Mouse (Mus musculus) liver, embryonic 16.5 days (tissue): Measurements from ENCODE around the gene Pi4k2a. TPM values are rescaled to one million over a fixed set of nuclear protein-coding genes. Genes with fewer than 3 reads are reported as not detected.

Experiments
- ATAC-seq: fragments of 200-750 bp; cut with Nextera tagmentation; 2 replicates; pipeline ENCODE4 v1.8.0; 2017; ENCODE audit warnings: low read depth, mild to moderate bottlenecking, moderate number of reproducible peaks, moderate library complexity
- H3K27ac ChIP-seq: fragments of 300-500 bp; sonication (generic); 2 replicates; pipeline ENCODE4 v1.5.1; 2014; ENCODE audit warnings: mild to moderate bottlenecking, low read length
- H3K27me3 ChIP-seq: fragments of 300-500 bp; sonication (generic); 2 replicates; pipeline ENCODE4 v1.6.1; 2014; ENCODE audit warnings: low read depth, low read length, mixed read lengths; ENCODE audit not compliant: control insufficient read depth, insufficient read depth
- H3K36me3 ChIP-seq: fragments of 300-500 bp; sonication (generic); 2 replicates; pipeline ENCODE4 v1.6.1; 2014; ENCODE audit warnings: mild to moderate bottlenecking; ENCODE audit not compliant: control insufficient read depth, insufficient read depth
- H3K4me1 ChIP-seq: fragments of 300-500 bp; sonication (generic); 2 replicates; pipeline ENCODE4 v1.6.1; 2014; ENCODE audit warnings: low read depth, low read length, mixed read lengths; ENCODE audit not compliant: control insufficient read depth
- H3K4me2 ChIP-seq: fragments of 300-500 bp; sonication (generic); 2 replicates; pipeline ENCODE4 v1.6.1; 2014; ENCODE audit warnings: low read depth, low read length, mixed read lengths
- H3K4me3 ChIP-seq: fragments of 300-500 bp; sonication (generic); 2 replicates; pipeline ENCODE4 v1.5.1; 2014; ENCODE audit warnings: low read depth, mild to moderate bottlenecking, low read length
- H3K9ac ChIP-seq: fragments of 300-500 bp; sonication (generic); 2 replicates; pipeline ENCODE4 v1.6.1; 2014; ENCODE audit warnings: low read depth, low read length
- H3K9me3 ChIP-seq: fragments of 300-500 bp; sonication (generic); replicated peaks from 2 replicates; pipeline ENCODE4 v1.6.1; 2016; ENCODE audit warnings: low read length; ENCODE audit not compliant: control insufficient read depth
- WGBS: fragments of 180-500 bp; shearing (Covaris S2); extraction: QIAGEN DNeasy Blood & Tissue Kit; methylation state at CpG from one replicate; pipeline ENCODE4 v1.1.7; 2014; ENCODE audit not compliant: insufficient replicate concordance; 5-methylcytosine and 5-hydroxymethylcytosine counted together
- polyA plus RNA-seq: library from polyadenylated mRNA; unstranded; fragments of >200 nt; fragmentation: Nextera tagmentation; extraction: Ambion mirVana; gene quantifications from 2 replicates; pipeline ENCODE4 v1.2.1, GENCODE M21; 2015

Gene Pi4k2a
- 2.9 and 4.0 TPM in 2 replicates for polyA plus RNA-seq

GRCm38 (mm10) chr19:42089748-42090595 lies at the start of gene Pi4k2a:
TSS of gene Pi4k2a (plus strand) at chr19:42090470.
- H3K4me3 ChIP-seq: peak within 1 kb of the TSS; percentile 97
- under 1% methylated on average over 51 of the region's 55 CpGs for WGBS
- H3K27me3 ChIP-seq: no peaks in the 10 kb centered on the region
- H3K27ac ChIP-seq: peak within 1 kb of the TSS; percentile 97
- H3K9me3 ChIP-seq: no peaks in the 10 kb centered on the region
- peak within 1 kb of the TSS; percentile 92 for H3K9ac ChIP-seq
- H3K36me3 ChIP-seq: no peaks in the 10 kb centered on the region; the same call in 1 of the 2 replicates
- H3K4me1 ChIP-seq: peaks cover 30% of the 10 kb centered on the region
- peak; percentile 97 for ATAC-seq
- peak within 1 kb of the TSS; percentile 95 for H3K4me2 ChIP-seq

DNA sequence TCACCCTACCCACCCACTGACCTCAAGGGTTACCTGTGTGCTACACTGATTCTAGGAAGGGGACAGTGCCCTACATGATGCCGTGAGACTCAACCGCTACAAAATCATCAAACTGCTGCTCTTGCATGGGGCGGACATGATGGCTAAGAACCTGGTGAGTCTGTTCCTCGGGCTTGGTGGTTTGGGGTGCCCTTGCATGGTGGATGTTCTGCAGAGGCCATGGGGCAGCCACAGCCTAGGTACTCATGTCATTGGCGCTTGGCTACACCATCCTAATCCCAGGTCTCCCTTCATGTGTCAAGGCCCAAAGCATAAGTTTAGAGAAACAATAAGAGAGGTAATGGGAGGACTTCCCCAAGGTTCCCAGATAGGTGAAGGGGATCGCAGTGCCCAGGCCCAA lies 46.3 kb upstream of the Pi4k2a start:
- Histone ChIP-seq H3K27ac (no peak overlapping the region), H3K27me3 (no peaks in the 10 kb centered on the region; the same call in 1 of the 2 replicates), H3K36me3 (no peaks in the 10 kb centered on the region), H3K4me2 (no peak overlapping the region), H3K4me1 (no peaks in the 10 kb centered on the region; the same call in 1 of the 2 replicates), H3K9ac (no peak overlapping the region), H3K4me3 (no peak overlapping the region), H3K9me3 (no peaks in the 10 kb centered on the region)
- 70% methylated on average over 6 of the region's 6 CpGs for WGBS
- no peak for ATAC-seq

DNA sequence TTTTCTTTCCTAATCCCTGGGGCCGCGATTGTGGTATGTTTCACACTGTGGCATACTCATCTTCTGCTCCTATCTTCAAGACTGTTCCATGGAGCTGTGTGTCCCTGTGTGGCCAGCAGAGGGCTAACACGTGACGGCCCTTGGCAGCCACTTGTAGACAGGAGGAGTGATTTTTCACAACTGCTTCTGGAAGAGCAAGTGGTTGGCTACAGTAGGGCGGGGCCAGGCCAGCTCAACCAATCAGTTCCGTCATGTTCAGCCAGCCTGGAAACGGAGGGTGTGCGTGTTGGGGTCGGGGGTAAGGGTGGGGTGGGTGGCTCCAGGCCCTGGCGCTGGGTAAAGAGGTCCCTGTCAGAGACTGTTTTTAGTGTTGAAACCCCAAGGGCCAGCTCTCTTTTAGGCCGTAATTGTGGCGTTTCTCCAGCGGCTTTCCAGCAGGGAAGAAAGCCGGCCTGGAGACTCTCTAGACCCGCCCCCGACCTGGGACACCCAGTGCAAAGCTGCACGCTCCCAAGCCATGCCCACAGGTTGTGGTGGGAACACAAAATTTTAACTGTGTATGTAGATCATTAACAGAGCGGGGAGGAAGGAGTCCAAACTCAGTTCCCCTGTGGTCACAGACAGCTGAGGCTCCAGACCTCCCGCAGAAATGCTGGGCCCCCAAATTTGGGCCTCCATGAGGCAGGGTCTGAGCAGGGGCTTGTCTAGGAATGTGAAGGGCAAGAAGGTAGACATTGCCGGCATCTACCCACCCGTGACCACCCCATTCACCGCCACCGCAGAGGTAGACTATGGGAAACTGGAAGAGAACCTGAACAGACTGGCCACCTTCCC lies 44.8 kb upstream of the Pi4k2a start, which contains the start of gene Hoga1:
TSS of gene Hoga1 (plus strand) at position 342 of the 834 bp plus-strand sequence.
- Histone ChIP-seq H3K4me1 (no peaks in the 10 kb centered on the region; the same call in 1 of the 2 replicates), H3K36me3 (no peaks in the 10 kb centered on the region), H3K9me3 (no peaks in the 10 kb centered on the region), H3K4me3 (peak within 1 kb of the TSS; percentile 54), H3K9ac (peak within 1 kb of the TSS; percentile 53), H3K27me3 (no peaks in the 10 kb centered on the region; the same call in 1 of the 2 replicates), H3K27ac (peak within 1 kb of the TSS; percentile 67), H3K4me2 (peak within 1 kb of the TSS; percentile 40)
- ATAC-seq: peak; percentile 89
- WGBS: 15% methylated on average over 23 of the region's 23 CpGs

- no peaks in the 10 kb centered on the region for H3K9me3 ChIP-seq
- peak; percentile 52 for ATAC-seq
- H3K36me3 ChIP-seq: no peaks in the 10 kb centered on the region
- no peaks in the 10 kb centered on the region; the same call in 1 of the 2 replicates for H3K4me1 ChIP-seq
- H3K4me2 ChIP-seq: no peak overlapping the region
- H3K9ac ChIP-seq: no peak overlapping the region
- H3K27me3 ChIP-seq: no peaks in the 10 kb centered on the region
- no peak overlapping the region for H3K4me3 ChIP-seq
- 37% methylated on average over 1 of the region's 1 CpGs for WGBS
- peak overlapping the region; percentile 78 for H3K27ac ChIP-seq
Observed at GRCm38 (mm10) chr19:42050251-42050650, 40.0 kb upstream of the Pi4k2a start.

DNA sequence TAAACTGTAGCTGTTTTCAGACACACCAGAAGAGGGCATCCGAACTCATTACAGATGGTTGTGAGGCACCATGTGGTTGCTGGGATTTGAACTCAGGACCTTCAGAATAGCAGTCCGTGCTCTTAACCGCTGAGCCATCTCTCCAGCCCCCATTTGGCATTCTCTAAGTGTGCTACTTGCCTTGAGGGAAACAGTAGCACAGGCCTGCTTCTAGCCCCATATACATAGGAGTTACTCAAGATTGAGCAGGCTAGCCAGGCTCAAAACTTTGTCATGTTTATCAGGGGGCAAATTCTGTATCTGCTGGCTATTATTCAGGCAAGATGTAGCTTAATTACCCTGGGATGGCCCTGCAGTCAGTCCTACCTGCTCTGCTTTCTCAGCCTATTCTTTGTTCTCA lies 38.9 kb upstream of the Pi4k2a start:
- Histone ChIP-seq H3K9ac (no peak overlapping the region), H3K4me3 (no peak overlapping the region), H3K4me1 (no peaks in the 10 kb centered on the region), H3K27ac (no peak overlapping the region), H3K9me3 (no peaks in the 10 kb centered on the region), H3K27me3 (no peaks in the 10 kb centered on the region), H3K4me2 (no peak overlapping the region), H3K36me3 (no peaks in the 10 kb centered on the region)
- no peak for ATAC-seq
- 73% methylated on average over 3 of the region's 3 CpGs for WGBS

DNA sequence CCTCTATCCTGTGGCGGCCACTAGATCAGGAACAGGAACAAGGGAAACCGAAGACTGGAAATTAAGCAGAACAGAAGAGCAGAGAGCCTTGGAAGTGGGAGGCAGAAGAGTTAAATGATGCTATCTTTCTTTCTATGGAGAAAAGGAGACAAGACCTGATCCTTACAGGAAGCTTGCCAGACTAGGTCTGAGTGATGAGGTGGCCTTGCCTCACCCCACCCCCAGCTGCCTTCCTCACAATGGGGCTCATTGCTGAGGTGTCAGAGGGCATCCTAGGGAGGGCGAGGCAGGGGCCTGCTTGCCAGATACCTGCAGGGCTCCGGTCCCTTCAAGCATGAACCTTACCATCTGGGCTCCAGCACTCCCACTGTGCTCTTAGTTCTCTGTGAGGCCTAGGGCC lies 38.3 kb upstream of the Pi4k2a start, which contains the start of gene 4933411K16Rik:
TSS of gene 4933411K16Rik (plus strand) at position 301 of the 400 bp plus-strand sequence.
- Histone ChIP-seq H3K36me3 (no peaks in the 10 kb centered on the region), H3K9ac (no peak within 1 kb of the TSS), H3K27me3 (no peaks in the 10 kb centered on the region), H3K4me1 (no peaks in the 10 kb centered on the region), H3K4me3 (no peak within 1 kb of the TSS), H3K4me2 (no peak within 1 kb of the TSS), H3K27ac (no peak within 1 kb of the TSS), H3K9me3 (no peaks in the 10 kb centered on the region)
- WGBS: 78% methylated on average over 4 of the region's 4 CpGs
- ATAC-seq: no peak

GRCm38 (mm10) chr19:42054255-42054654 lies 36.0 kb upstream of the Pi4k2a start:
- no peak overlapping the region for H3K9ac ChIP-seq
- H3K9me3 ChIP-seq: no peaks in the 10 kb centered on the region
- no peak overlapping the region for H3K4me3 ChIP-seq
- H3K27ac ChIP-seq: no peak overlapping the region
- no peak overlapping the region for H3K4me2 ChIP-seq
- ATAC-seq: no peak
- WGBS: 53% methylated on average over 6 of the region's 6 CpGs
- no peaks in the 10 kb centered on the region for H3K4me1 ChIP-seq
- H3K36me3 ChIP-seq: no peaks in the 10 kb centered on the region
- H3K27me3 ChIP-seq: no peaks in the 10 kb centered on the region

DNA sequence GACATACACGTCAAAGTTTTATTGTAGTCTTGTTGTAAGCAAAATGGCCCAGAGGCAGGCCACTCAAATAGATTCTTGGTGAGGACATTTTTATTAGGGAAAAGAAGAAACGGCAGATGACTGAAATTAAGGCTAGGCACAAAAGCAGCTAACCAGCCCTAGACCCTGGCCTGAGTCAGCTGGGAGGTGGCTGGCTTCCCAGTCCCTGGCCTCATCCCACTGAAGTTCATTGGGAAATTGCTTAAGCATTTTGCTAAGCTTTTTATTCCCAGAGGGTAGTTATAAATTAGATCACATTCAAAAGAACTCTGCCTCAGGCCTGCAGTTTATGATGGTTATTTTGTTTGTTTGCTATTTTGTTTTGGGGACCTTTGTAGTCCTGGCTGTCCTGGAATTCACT lies 34.4 kb upstream of the Pi4k2a start:
- no peak overlapping the region for H3K4me3 ChIP-seq
- WGBS: 72% methylated on average over 2 of the region's 2 CpGs
- H3K9me3 ChIP-seq: no peaks in the 10 kb centered on the region
- no peak overlapping the region for H3K27ac ChIP-seq
- peaks cover under 1% of the 10 kb centered on the region; the same call in 1 of the 2 replicates for H3K4me1 ChIP-seq
- no peaks in the 10 kb centered on the region for H3K27me3 ChIP-seq
- H3K9ac ChIP-seq: no peak overlapping the region
- H3K36me3 ChIP-seq: no peaks in the 10 kb centered on the region
- H3K4me2 ChIP-seq: no peak overlapping the region
- ATAC-seq: no peak
